Mouse (Mus musculus) stomach, postnatal 0 days (tissue): ENCODE results near the gene Ccdc148. TPM values are rescaled to one million over a fixed set of nuclear protein-coding genes. Genes with fewer than 3 reads are reported as not detected.
A peak's percentile ranks its signal among the peaks of the same experiment; 100 is the strongest.

Experiments
- ATAC-seq: fragments of 200-750 bp; cut with Nextera tagmentation; 2 replicates; pipeline ENCODE4 v1.8.0; 2017; ENCODE audit not compliant: low FRiP score, low TSS enrichment
- DNase-seq: peaks from one replicate; pipeline ENCODE4 v3.0.0-alpha.2; 2016; ENCODE audit warnings: low spot score
- H3K27ac ChIP-seq: fragments of 300-500 bp; sonication (generic); replicated peaks from 2 replicates; pipeline ENCODE4 v1.5.1; 2014; ENCODE audit warnings: mild to moderate bottlenecking, control low read depth
- H3K27me3 ChIP-seq: fragments of 300-500 bp; sonication (generic); 2 replicates; pipeline ENCODE4 v1.6.1; 2014; ENCODE audit warnings: low read length; ENCODE audit not compliant: control insufficient read depth, insufficient read depth
- H3K36me3 ChIP-seq: fragments of 300-500 bp; sonication (generic); 2 replicates; pipeline ENCODE4 v1.6.1; 2014; ENCODE audit warnings: low read length, mixed read lengths; ENCODE audit not compliant: control insufficient read depth, insufficient read depth
- H3K4me1 ChIP-seq: fragments of 300-500 bp; sonication (generic); replicated peaks from 2 replicates; pipeline ENCODE4 v1.6.1; 2014; ENCODE audit warnings: antibody characterized with exemption; ENCODE audit not compliant: control insufficient read depth, insufficient read depth
- H3K4me2 ChIP-seq: fragments of 300-500 bp; sonication (generic); replicated peaks from 2 replicates; pipeline ENCODE4 v1.6.1; 2014; ENCODE audit warnings: low read depth, mild to moderate bottlenecking, control low read depth, moderate library complexity
- H3K4me3 ChIP-seq: fragments of 300-500 bp; sonication (generic); 2 replicates; pipeline ENCODE4 v1.5.1; 2014; ENCODE audit warnings: low read depth, low read length, control low read depth
- H3K9ac ChIP-seq: fragments of 300-500 bp; sonication (generic); 2 replicates; pipeline ENCODE4 v1.6.1; 2014; ENCODE audit warnings: mild to moderate bottlenecking, low read length, control low read depth, mixed read lengths
- H3K9me3 ChIP-seq: fragments of 300-500 bp; sonication (generic); 2 replicates; pipeline ENCODE4 v1.6.1; 2016; ENCODE audit warnings: low read length; ENCODE audit not compliant: control insufficient read depth
- CTCF ChIP-seq: IDR thresholded peaks from 2 replicates; pipeline ENCODE4 v1.5.1; 2016; ENCODE audit warnings: antibody characterized with exemption, low read depth, mild to moderate bottlenecking, moderate library complexity
- EP300 ChIP-seq: optimal IDR thresholded peaks from 2 replicates; pipeline ENCODE3; 2016; ENCODE audit warnings: antibody characterized with exemption
- WGBS: fragments of 180-500 bp; shearing (Covaris S2); extraction: QIAGEN DNeasy Blood & Tissue Kit; methylation state at CpG from one replicate; pipeline ENCODE4 v1.1.7; 2014; 5-methylcytosine and 5-hydroxymethylcytosine counted together
- polyA plus RNA-seq: library from polyadenylated mRNA; unstranded; fragments of >200 nt; fragmentation: Nextera tagmentation; extraction: Ambion mirVana; gene quantifications from 2 replicates; pipeline ENCODE4 v1.2.1, GENCODE M21; 2015

The Ccdc148 gene
- polyA plus RNA-seq, 1 experiment from 2014 or later = 0.47 TPM

DNA sequence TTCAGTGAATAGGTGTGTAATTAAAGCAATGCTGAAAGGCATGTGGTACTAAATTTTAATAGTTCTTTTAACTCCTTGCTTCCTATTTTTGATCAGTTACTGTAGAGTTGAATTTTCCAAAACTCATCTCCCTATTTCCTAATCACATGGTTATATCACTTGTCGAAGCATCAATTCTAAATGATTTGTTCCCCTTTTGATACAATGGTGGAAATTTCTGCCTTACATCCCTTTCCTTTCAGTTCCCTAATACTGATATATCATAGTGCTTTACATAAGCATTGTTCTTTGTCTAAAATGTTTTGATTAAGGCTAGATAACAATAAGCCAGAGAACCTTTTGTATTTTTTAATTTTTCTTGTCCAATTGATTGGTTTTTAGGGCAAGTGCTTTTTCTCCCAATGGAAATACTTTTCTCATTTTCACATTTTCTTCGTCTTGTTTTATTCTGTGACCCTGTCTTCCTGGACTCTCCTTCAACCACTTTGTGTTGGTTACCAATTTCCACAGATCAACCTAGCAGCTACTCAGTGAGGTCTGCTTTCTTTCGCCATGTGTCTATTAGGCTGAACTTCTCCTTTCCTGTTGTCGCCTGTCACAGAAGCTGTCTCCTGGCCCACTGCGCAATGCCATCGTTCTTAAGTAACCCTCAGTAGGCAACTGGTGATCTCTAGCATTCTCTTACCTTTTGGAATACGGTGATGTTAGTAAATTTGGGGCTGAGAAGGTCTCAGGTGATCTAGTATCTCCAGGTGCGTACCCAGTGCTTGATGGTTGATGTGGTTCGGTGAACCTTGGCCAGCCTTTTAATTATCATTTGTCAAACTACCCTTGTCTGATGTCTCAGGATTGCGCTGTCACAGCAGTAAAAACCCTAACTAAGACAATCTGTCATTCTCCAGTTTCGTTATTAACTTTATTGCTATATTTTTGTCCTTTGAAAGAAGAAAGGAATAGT lies 23.9 kb upstream of the Ccdc148 start:
- 0 out of 2 replicates have a peak, but pooled peaks cover 8% of the 10 kb centered on the region for H3K4me1 ChIP-seq
- 88% methylated on average over 11 of the region's 11 CpGs for WGBS
- no peak overlapping the region for H3K4me2 ChIP-seq
- DNase-seq = no peak
- H3K9me3 ChIP-seq = no peaks in the 10 kb centered on the region
- H3K27me3 ChIP-seq = no peaks in the 10 kb centered on the region
- no peak overlapping the region for H3K4me3 ChIP-seq
- no peak overlapping the region for H3K9ac ChIP-seq
- peaks cover 2% of the 10 kb centered on the region; the same call in 1 of the 2 replicates for H3K36me3 ChIP-seq
- TF ChIP-seq EP300 (no peak), CTCF (no peak)
- no peak for ATAC-seq
- H3K27ac ChIP-seq = no peak overlapping the region

- no peaks in the 10 kb centered on the region for H3K27me3 ChIP-seq
- peaks cover 2% of the 10 kb centered on the region; the same call in 1 of the 2 replicates for H3K36me3 ChIP-seq
- 70% methylated on average over 4 of the region's 4 CpGs for WGBS
- H3K4me1 ChIP-seq = 0 out of 2 replicates have a peak, but pooled peaks cover 8% of the 10 kb centered on the region
- TF ChIP-seq CTCF (no peak), EP300 (no peak)
- no peaks in the 10 kb centered on the region for H3K9me3 ChIP-seq
- no peak overlapping the region for H3K4me3 ChIP-seq
- H3K4me2 ChIP-seq = no peak overlapping the region
- H3K27ac ChIP-seq = no peak overlapping the region
- no peak overlapping the region for H3K9ac ChIP-seq
- DNase-seq (peak; percentile 11), ATAC-seq (no peak)
These were observed 23.1 kb upstream of the Ccdc148 start for GRCm38 (mm10) chr2:59183541-59183940.

DNA sequence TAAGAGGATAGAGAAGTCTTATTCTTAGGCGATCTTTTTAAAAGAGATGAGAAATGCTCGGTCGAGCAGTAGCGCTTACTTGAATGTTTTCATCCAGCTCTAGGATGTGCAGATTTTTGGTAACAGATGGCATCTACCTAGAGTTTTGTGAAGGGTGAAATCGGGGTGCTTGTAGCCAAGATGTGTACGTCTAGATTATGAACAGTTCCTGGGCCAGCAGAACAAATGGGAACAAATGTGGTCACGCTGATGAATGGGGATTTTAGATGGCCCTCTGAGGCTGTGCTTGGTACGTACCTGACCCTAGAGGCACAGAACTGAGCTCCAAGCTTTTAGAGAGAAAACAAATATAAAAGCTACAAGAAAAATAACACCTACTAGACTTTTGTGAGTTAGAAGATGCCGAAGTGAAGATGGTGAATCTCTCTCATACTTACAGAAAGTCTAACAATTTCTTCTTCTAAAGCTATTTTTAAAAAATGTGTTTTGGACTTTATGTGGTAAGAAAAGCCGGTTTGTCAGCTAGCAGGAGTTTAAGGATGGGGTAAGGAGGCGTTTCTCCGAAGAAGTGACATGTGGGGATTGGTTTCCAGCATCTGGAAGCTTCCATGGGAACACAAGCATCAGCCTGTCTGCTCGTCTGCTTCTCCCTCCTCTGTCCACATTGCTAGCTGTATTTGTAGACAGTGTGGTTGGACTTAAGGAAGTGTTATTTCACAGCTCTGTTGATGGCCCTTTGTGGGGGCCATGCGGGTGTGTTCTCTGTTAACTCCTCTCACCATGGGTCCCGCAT lies 21.0 kb upstream of the Ccdc148 start:
- Histone ChIP-seq H3K27me3 (no peaks in the 10 kb centered on the region), H3K36me3 (no peaks in the 10 kb centered on the region), H3K4me2 (no peak overlapping the region), H3K4me1 (0 out of 2 replicates have a peak, but pooled peaks cover 8% of the 10 kb centered on the region), H3K9ac (no peak overlapping the region), H3K27ac (0 out of 2 replicates have a peak overlapping the region, but pooled peaks have one; percentile 6), H3K9me3 (no peaks in the 10 kb centered on the region), H3K4me3 (no peak overlapping the region)
- 73% methylated on average over 15 of the region's 15 CpGs for WGBS
- no peak for ATAC-seq
- DNase-seq = peak; percentile 7
- TF ChIP-seq EP300 = no peak
- TF ChIP-seq CTCF = no peak

DNA sequence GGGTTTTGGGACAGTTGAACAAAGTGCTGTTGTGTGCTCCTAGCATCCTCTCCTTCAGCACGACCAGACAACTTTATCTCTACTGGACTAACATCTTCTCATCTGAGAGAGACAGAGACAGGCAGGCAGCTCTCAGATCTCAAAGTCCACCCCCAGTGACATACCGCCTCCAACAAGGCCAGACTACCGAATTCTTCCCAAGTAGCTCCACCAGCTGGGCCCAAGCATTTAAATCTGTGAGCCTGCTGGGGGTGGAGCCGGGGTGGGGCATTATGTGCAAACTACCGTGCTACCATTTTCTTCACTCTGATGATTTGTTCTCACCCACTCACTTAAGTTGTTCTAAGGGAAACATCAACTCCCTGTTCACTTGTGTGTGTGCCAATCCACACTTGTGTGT lies 19.0 kb upstream of the Ccdc148 start:
- Histone ChIP-seq H3K36me3 (no peaks in the 10 kb centered on the region), H3K27me3 (no peaks in the 10 kb centered on the region), H3K4me3 (no peak overlapping the region), H3K9ac (no peak overlapping the region), H3K9me3 (no peaks in the 10 kb centered on the region), H3K4me2 (no peak overlapping the region), H3K4me1 (0 out of 2 replicates have a peak, but pooled peaks cover 8% of the 10 kb centered on the region), H3K27ac (peak overlapping the region; percentile 18; the same call in 1 of the 2 replicates)
- ATAC-seq = no peak
- WGBS = 35% methylated on average over 5 of the region's 5 CpGs
- TF ChIP-seq CTCF (no peak), EP300 (no peak)
- peak; percentile 35 for DNase-seq

DNA sequence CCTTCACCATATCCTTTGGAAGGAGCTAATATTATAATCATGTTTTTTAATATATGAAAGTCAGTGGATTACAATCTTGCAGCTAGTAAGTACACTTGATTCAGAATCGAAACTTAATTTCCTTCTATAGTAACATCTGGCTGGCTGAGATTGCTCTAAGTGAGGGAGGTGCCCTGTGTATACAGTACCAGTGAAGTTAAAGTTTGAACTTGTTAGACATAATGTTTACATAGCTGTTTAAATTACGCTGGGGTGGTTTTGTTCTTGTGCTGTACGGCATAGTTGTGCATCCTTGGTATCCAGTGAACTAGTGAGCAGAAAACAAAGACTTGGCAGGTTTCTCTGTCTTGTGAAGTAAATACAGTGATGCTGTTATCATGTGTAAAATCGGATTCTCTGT lies 18.5 kb upstream of the Ccdc148 start:
- Histone ChIP-seq H3K27me3 (no peaks in the 10 kb centered on the region), H3K9me3 (no peaks in the 10 kb centered on the region), H3K4me3 (no peak overlapping the region), H3K4me2 (no peak overlapping the region; the same call in 1 of the 2 replicates), H3K27ac (peak overlapping the region; percentile 19; the same call in 1 of the 2 replicates), H3K36me3 (no peaks in the 10 kb centered on the region), H3K9ac (no peak overlapping the region), H3K4me1 (0 out of 2 replicates have a peak, but pooled peaks cover 9% of the 10 kb centered on the region)
- DNase-seq (peak; percentile 18), ATAC-seq (peak; percentile 75)
- 15% methylated on average over 4 of the region's 4 CpGs for WGBS
- TF ChIP-seq EP300 (no peak), CTCF (no peak)
